Mouse (Mus musculus) left cerebral cortex, adult 8-10 months (tissue): ENCODE data around the gene Ugt2a3. TPM values are rescaled to one million over a fixed set of nuclear protein-coding genes. Genes with fewer than 3 reads are reported as not detected.
"Not testable (repeated sequence)": the region's sequence is repeated elsewhere in the genome, so short reads cannot be mapped to it uniquely, and the experiment has no call there.

Experiments
- DNase-seq, 2 experiments: peaks; one replicate each; pipeline ENCODE4 v3.0.0; 2022; ENCODE audit warnings: low spot score in 2 of 2
- total RNA-seq, 4 experiments: library from RNA; stranded (reverse); gene quantifications; 2 replicates each; pipeline ENCODE4 v1.2.4; 2022

The Ugt2a3 gene
- total RNA-seq = not detected

DNA sequence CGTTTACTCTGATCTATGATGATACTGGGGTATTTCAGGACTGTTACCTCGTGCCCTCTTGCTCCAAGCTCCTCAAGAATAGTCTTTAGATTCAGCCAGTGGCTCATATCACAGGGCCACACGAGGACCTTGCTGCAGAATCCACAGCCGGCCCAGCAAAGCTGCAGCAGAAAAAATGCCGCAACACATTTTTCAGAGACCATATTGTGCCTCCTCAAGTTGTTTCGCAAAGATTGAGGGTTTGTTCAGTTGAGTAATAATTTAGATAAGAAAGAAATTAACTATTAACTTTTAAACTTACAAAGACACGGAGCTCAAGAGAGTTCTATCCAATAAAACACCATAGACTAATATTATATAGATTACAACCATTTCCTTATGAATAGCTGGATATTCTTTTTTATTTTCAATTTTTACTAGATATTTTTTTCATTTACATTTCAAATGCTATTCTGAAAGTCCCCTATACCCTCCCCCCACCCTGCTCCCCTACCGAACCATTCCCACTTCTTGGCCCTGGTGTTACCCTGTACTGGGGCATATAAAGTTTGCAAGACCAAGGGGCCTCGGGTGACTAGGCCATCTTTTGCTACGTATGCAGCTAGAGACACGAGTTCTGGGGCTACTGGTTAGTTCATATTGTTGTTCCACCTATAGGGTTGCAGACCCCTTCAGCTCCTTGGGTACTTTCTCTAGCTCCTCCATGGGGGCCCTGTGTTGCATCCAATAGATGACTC lies at the start of gene Ugt2a3:
Ugt2a3 (minus strand) TSS at position 235 of the 737 bp plus-strand sequence.
- no peak for DNase-seq

DNA sequence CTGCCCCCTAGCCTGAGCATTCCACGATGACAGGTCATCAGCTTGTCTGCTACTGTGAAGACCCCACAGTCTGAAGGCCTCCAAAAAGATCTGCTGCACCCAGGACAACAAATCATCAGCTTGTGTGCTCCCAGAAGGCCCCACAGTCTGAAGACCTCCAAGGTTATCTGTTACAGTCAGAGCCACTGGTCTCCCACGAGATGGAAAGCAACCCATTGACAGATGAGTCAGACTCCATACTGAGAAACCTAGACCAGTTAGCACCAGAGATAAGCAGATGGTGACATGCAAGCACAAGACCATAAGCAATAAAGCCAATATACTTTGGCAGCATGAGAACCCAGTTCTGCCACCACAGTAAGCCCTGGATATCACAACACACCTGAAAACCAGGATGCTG lies 43.2 kb upstream of the Ugt2a3 start:
- DNase-seq = no peak

DNA sequence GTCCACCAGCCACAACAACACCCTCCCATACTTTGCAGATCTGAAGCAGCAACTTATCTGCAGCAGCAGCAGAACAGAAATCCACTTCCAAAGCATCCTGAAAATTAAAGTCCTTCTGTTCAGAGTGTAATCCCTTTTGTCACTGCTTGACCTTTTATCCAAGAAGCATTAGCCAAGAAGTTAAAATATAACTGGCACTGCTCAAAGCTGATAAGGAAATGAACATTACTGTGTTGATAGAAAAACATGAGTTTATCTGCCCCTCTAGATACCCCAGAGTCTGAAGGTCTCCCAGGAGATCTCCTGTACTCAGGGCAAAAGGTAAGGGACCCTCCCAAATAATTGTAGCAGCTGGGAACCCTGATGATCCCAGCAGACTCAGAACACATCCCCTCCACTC lies 42.8 kb upstream of the Ugt2a3 start:
- DNase-seq = no peak

GRCm38 (mm10) chr5:87375874-87376383 lies 38.9 kb upstream of the Ugt2a3 start:
- DNase-seq = no peak

DNA sequence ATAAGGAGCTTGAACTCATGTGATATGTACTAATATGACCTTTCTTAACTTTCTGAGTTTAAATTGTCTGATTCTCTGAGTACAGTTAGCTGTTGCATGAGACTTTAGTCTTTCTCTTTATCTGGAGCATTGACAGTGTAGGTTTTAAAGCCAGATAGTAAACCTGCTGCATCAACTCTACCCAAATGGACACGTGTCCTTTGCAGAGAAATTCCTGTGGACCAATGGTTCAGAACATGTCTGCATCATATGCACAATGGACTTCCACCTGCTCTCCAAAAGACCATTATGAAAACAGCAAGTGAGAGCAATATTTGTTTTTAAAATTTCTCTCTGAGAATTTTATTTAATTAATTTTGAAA lies 36.5 kb upstream of the Ugt2a3 start:
- DNase-seq = no peak

DNA sequence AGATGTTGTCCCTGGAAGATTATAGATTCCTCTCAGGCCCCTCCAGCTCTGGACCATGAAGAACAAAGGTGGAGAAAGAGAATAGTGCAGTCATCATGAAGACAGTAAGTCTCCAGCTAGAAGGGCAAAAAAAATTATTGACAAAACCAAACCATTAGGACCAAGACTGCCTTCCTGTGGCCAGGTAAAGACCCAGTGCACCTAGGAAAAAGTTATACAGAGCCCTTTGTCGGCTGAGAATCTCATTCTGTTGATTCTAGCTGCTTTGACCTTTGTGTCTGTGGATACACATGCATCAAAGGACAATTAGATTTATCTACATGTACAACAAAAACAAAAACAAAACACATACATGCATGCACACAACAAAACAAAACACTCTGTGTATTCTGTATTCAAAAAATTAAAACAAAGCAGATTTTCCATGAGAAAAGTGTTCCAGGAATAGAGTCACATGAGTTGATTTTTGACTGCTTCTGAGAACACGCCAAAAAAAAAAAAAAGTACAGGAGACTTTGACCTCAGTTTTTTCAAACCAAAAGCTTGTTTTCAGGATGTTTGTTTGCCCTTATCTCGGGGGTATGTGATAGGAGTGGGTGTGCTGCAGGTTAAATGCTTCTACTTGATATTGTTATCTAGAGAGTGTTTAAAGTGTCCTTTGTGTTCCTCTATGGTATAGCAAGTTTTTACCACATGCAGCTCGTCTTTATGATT lies 36.0 kb upstream of the Ugt2a3 start:
- not testable (repeated sequence) for DNase-seq

DNA sequence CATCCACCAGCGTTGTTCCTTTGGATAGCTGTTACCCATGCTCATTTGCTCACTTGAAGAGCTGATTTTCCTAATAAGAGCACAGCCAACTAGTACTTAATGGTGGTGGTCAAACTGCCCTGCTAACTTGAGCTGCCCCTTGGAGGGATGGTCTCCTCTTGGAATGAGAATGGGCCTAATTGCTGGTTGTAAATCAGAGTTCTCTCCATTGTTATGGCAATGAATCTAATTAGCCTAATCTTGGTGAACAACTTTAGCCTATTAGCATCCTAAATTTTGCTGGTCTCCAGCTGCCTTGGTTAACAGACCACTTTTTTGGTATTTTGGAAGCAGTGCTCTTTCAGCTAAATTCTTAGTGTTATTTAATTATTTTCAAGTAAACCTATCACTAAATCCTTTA lies 13.4 kb upstream of the Ugt2a3 start:
- DNase-seq = no peak

GRCm38 (mm10) chr5:87349150-87349549 lies 12.2 kb upstream of the Ugt2a3 start:
- DNase-seq = not testable (repeated sequence)

- not testable (repeated sequence) for DNase-seq
Measured at GRCm38 (mm10) chr5:87347479-87348078, 10.6 kb upstream of the Ugt2a3 start.

- DNase-seq = no peak
Measured at GRCm38 (mm10) chr5:87340461-87340860, 3.5 kb upstream of the Ugt2a3 start.

- no peak for DNase-seq
Measured at GRCm38 (mm10) chr5:87335199-87335598, 1.8 kb downstream of the Ugt2a3 start.

DNA sequence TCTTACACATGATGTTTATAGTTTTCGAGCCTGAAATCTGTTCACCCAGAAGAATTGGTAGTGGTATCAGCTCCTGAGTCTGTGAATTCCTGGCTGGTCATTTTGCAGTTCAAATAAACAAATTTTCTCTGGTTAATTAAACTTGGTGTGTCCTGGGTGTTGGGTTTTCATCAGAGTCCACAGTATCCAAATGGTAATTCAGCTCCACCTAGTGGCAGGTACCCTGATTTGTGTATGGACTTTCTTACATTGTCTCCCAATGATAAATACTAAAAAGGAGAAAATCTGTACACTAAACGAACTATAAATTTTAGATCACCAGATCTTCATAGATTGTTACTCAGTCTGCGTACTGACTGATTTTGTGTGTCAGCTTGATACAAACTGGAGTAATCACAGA lies 3.4 kb downstream of the Ugt2a3 start:
- no peak for DNase-seq

- DNase-seq = no peak
Measured at GRCm38 (mm10) chr5:87311392-87311791, 25.6 kb downstream of the Ugt2a3 start.

GRCm38 (mm10) chr5:87286180-87286579 lies 50.8 kb downstream of the Ugt2a3 start:
- DNase-seq = not testable (repeated sequence)

DNA sequence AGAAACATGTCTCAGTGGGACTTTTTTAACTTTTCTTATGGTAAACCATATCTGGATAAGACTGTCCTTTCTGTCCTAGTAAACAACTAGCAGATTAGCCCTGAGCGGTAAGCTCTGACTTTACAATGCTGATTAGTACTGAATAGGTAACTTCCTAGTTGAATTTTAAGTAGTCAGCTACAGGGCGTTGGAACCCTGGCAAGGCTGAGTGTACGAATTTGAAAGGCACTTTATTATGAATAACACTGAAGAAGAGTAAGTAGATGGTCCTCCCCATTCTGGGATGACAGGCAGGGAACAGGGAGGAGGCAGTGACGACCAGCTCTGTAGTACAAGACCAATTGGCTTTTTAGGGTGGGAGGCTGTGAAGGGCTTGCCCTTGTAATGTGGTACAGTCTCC lies 61.0 kb downstream of the Ugt2a3 start:
- DNase-seq = not testable (repeated sequence)

- DNase-seq = no peak
Measured at GRCm38 (mm10) chr5:87275581-87275980, 61.4 kb downstream of the Ugt2a3 start.

Other genes with a start within 250 kb of the Ugt2a3 start
- gene Ugt2b36, start 244.6 kb downstream of the Ugt2a3 start, total RNA-seq = not detected
- not detected for gene Ugt2b5, start 196.9 kb downstream of the Ugt2a3 start, total RNA-seq
- not detected for gene Ugt2b37, start 82.4 kb downstream of the Ugt2a3 start, total RNA-seq
- not detected for gene Ugt2b38, start 87.0 kb upstream of the Ugt2a3 start, total RNA-seq
- not detected for gene Ugt2a2, start 145.1 kb upstream of the Ugt2a3 start, total RNA-seq
- gene Gm43638, start 149.6 kb upstream of the Ugt2a3 start, total RNA-seq = not detected
- gene Ugt2a1, start 153.7 kb upstream of the Ugt2a3 start, total RNA-seq = not detected
- gene Sult1b1, start 201.0 kb upstream of the Ugt2a3 start, total RNA-seq = not detected
- gene Sult1d1, start 231.8 kb upstream of the Ugt2a3 start, total RNA-seq = not detected